Mouse (Mus musculus) intestine, postnatal 0 days (tissue): Measurements from ENCODE around the gene Rab24. TPM values are rescaled to one million over a fixed set of nuclear protein-coding genes. Genes with fewer than 3 reads are reported as not detected.

ENCODE experiments used
- ATAC-seq: fragments of 200-750 bp; cut with Nextera tagmentation; 2 replicates; pipeline ENCODE4 v1.8.0; 2017; ENCODE audit warnings: mild to moderate bottlenecking, moderate TSS enrichment, moderate library complexity
- H3K27ac ChIP-seq: fragments of 300-500 bp; sonication (generic); 2 replicates; pipeline ENCODE4 v1.5.1; 2014; ENCODE audit warnings: mild to moderate bottlenecking, low read depth, low read length, moderate library complexity
- H3K27me3 ChIP-seq: fragments of 300-500 bp; sonication (generic); replicated peaks from 2 replicates; pipeline ENCODE4 v1.6.1; 2014; ENCODE audit warnings: low read length, mixed read lengths; ENCODE audit not compliant: control insufficient read depth, insufficient read depth
- H3K36me3 ChIP-seq: fragments of 300-500 bp; sonication (generic); 2 replicates; pipeline ENCODE4 v1.6.1; 2014; ENCODE audit warnings: mild to moderate bottlenecking, moderate library complexity; ENCODE audit not compliant: control insufficient read depth, insufficient read depth
- H3K4me1 ChIP-seq: fragments of 300-500 bp; sonication (generic); replicated peaks from 2 replicates; pipeline ENCODE4 v1.6.1; 2014; ENCODE audit warnings: antibody characterized with exemption, low read length, mixed read lengths; ENCODE audit not compliant: control insufficient read depth, insufficient read depth
- H3K4me2 ChIP-seq: fragments of 300-500 bp; sonication (generic); replicated peaks from 2 replicates; pipeline ENCODE4 v1.6.1; 2014; ENCODE audit warnings: low read depth, mild to moderate bottlenecking, moderate library complexity
- H3K4me3 ChIP-seq: fragments of 300-500 bp; sonication (generic); 2 replicates; pipeline ENCODE4 v1.5.1; 2014; ENCODE audit warnings: low read depth, low read length
- H3K9ac ChIP-seq: fragments of 300-500 bp; sonication (generic); 2 replicates; pipeline ENCODE4 v1.6.1; 2014; ENCODE audit warnings: mild to moderate bottlenecking, low read depth, low read length
- H3K9me3 ChIP-seq: fragments of 300-500 bp; sonication (generic); 2 replicates; pipeline ENCODE4 v1.6.1; 2016; ENCODE audit warnings: mixed run types; ENCODE audit not compliant: control insufficient read depth
- CTCF ChIP-seq: sonication (generic); IDR thresholded peaks from 2 replicates; pipeline ENCODE4 v1.5.1; 2016; ENCODE audit warnings: low read depth, mild to moderate bottlenecking, control low read depth, antibody characterized with exemption, moderate library complexity
- WGBS: fragments of 180-500 bp; shearing (Covaris S2); extraction: QIAGEN DNeasy Blood & Tissue Kit; methylation state at CpG from one replicate; pipeline ENCODE4 v1.1.7; 2014; 5-methylcytosine and 5-hydroxymethylcytosine counted together
- polyA plus RNA-seq: library from polyadenylated mRNA; unstranded; fragments of >200 nt; fragmentation: Nextera tagmentation; extraction: Ambion mirVana; gene quantifications from 2 replicates; pipeline ENCODE4 v1.2.1, GENCODE M21; 2015

Gene Rab24
- polyA plus RNA-seq, 1 experiment from 2014 or later = 142 TPM

GRCm38 (mm10) chr13:55362453-55363060 is 40.8 kb upstream of the Rab24 start, which contains the start of gene Lman2:
TSS of gene Lman2 (minus strand) at chr13:55362783.
- TF ChIP-seq CTCF = no peak
- H3K4me3 ChIP-seq = peak within 1 kb of the TSS; percentile 87
- peak; percentile 98 for ATAC-seq
- no peaks in the 10 kb centered on the region for H3K27me3 ChIP-seq
- no peaks in the 10 kb centered on the region; the same call in 1 of the 2 replicates for H3K4me1 ChIP-seq
- H3K36me3 ChIP-seq = peaks cover 17% of the 10 kb centered on the region; the same call in 1 of the 2 replicates
- no peaks in the 10 kb centered on the region for H3K9me3 ChIP-seq
- under 1% methylated on average over 35 of the region's 35 CpGs for WGBS
- H3K27ac ChIP-seq = peak within 1 kb of the TSS; percentile 95
- peak within 1 kb of the TSS; percentile 90 for H3K9ac ChIP-seq
- H3K4me2 ChIP-seq = peak within 1 kb of the TSS; percentile 74

- ATAC-seq = peak; percentile 26
- H3K27me3 ChIP-seq = no peaks in the 10 kb centered on the region
- H3K4me1 ChIP-seq = no peaks in the 10 kb centered on the region; the same call in 1 of the 2 replicates
- H3K9ac ChIP-seq = peak overlapping the region; percentile 90
- H3K4me2 ChIP-seq = peak overlapping the region; percentile 74
- H3K27ac ChIP-seq = peak overlapping the region; percentile 95
- H3K36me3 ChIP-seq = peaks cover 20% of the 10 kb centered on the region; the same call in 1 of the 2 replicates
- peak overlapping the region; percentile 87 for H3K4me3 ChIP-seq
- under 1% methylated on average over 32 of the region's 32 CpGs for WGBS
- no peak for TF ChIP-seq CTCF
- H3K9me3 ChIP-seq = no peaks in the 10 kb centered on the region
These were observed 40.3 kb upstream of the Rab24 start for GRCm38 (mm10) chr13:55361974-55362452.

- Histone ChIP-seq H3K9me3 (no peaks in the 10 kb centered on the region), H3K27ac (no peak overlapping the region), H3K4me1 (no peaks in the 10 kb centered on the region; the same call in 1 of the 2 replicates), H3K9ac (no peak overlapping the region; the same call in 1 of the 2 replicates), H3K4me3 (peak overlapping the region; percentile 87), H3K4me2 (peak overlapping the region; percentile 74), H3K27me3 (no peaks in the 10 kb centered on the region), H3K36me3 (peaks cover 28% of the 10 kb centered on the region)
- no peak for ATAC-seq
- no peak for TF ChIP-seq CTCF
These were observed 39.4 kb upstream of the Rab24 start for GRCm38 (mm10) chr13:55361145-55361544.

DNA sequence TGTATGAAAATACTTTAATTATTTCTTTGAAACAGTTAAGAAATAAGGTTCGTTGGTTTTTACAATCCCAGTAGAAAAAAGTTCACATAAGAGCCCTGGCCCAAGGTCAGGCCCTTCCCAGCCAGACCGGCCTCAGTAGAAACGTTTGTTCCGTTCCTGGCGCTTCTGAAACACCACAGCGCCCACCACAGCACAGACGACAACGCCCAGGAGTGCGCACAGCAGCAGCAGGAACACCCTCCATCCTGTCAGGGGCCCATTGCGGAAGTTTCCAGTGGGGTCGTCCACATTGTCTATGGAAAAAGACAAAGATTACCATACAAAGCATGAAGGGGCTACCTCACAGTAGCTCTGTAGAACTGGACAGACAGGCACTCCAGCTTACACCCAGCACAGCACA is 25.0 kb upstream of the Rab24 start:
- Histone ChIP-seq H3K27ac (no peak overlapping the region), H3K9me3 (no peaks in the 10 kb centered on the region), H3K4me1 (no peaks in the 10 kb centered on the region), H3K4me2 (no peak overlapping the region), H3K9ac (no peak overlapping the region), H3K4me3 (no peak overlapping the region), H3K36me3 (peaks cover 79% of the 10 kb centered on the region), H3K27me3 (no peaks in the 10 kb centered on the region)
- TF ChIP-seq CTCF = no peak
- 80% methylated on average over 11 of the region's 11 CpGs for WGBS
- ATAC-seq = no peak

DNA sequence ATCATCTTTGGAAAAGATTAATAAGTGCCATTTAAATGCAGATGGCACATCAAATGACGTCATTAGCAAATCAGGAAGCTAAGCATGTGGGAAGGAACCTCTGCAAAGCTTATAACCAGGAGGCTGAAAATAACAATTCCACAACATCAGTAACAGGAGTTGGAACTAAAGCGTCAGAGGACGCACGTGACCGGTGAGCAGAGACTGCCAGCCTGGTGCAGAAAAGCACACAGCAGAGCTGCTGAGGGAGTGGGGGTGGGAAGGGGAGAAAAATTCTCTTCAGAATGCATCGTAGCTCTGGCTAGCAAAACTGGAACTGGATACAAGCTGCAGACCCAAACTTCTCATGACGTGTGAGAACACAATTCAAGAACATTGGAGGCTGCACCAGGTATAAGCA is 22.5 kb upstream of the Rab24 start:
- H3K27ac ChIP-seq = no peak overlapping the region
- H3K4me3 ChIP-seq = no peak overlapping the region
- H3K36me3 ChIP-seq = peaks cover 57% of the 10 kb centered on the region
- TF ChIP-seq CTCF = no peak
- H3K4me2 ChIP-seq = no peak overlapping the region
- H3K9me3 ChIP-seq = no peaks in the 10 kb centered on the region
- WGBS = 87% methylated on average over 7 of the region's 7 CpGs
- no peak overlapping the region for H3K9ac ChIP-seq
- H3K4me1 ChIP-seq = no peaks in the 10 kb centered on the region
- ATAC-seq = no peak
- no peaks in the 10 kb centered on the region for H3K27me3 ChIP-seq

DNA sequence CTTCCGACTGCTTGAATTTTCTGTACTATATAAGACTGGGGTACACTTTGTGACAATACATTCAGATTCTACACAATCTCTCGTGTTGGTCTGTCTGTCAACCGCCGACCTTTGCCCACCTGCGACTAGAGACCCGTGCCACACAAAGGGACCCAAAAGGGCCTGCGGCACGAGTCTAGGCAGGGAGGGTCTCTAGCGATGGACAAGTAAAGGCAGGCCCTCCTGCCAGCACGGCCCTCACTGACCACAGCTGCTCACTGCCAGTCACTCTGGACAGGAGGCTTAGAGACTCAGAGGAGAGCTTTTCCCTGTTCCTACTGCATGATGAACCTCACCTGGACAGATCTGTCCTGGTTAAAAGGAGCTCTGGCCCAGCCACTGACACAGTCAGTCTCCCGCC is 20.7 kb upstream of the Rab24 start:
- Histone ChIP-seq H3K27ac (no peak overlapping the region), H3K9ac (no peak overlapping the region), H3K36me3 (peaks cover 40% of the 10 kb centered on the region), H3K4me3 (no peak overlapping the region), H3K27me3 (no peaks in the 10 kb centered on the region), H3K9me3 (no peaks in the 10 kb centered on the region), H3K4me2 (no peak overlapping the region), H3K4me1 (no peaks in the 10 kb centered on the region)
- ATAC-seq = no peak
- 29% methylated on average over 11 of the region's 11 CpGs for WGBS
- no peak for TF ChIP-seq CTCF
